Mouse (Mus musculus) T-helper 2 cell (primary cell): ENCODE measurements at regions not wholly inside any gene's neighbourhood (a gene's known extent, or its start where the extent isn't known, plus 50 kb on each side); places are given as distances from the start of the nearest gene placed in this dataset.

Source experiments
- in situ Hi-C: fragments of 300-600 bp; cut with MboI, MseI; formaldehyde crosslinking; loops from one replicate; pipeline ENCODE4 v1.15.1; 2025; ENCODE audit warnings: high pct_unique_total_duplicates

GRCm38 (mm10) chr2:10816374-10816773 lies 355.5 kb upstream of the Prkcq start:
- in situ Hi-C loops: no loop called here

GRCm38 (mm10) chr2:10825278-10826133 lies 346.4 kb upstream of the Prkcq start:
- in situ Hi-C loops: no loop called here

GRCm38 (mm10) chr2:10826134-10826767 lies 345.7 kb upstream of the Prkcq start:
- in situ Hi-C loops: no loop called here

- in situ Hi-C loops: loop anchor here (10.0 kb wide), 1 partner anchor 1735 kb away; no protein-coding TSS in a partner anchor
Measured at GRCm38 (mm10) chr2:10839976-10840375, 331.9 kb upstream of the Prkcq start.

GRCm38 (mm10) chr2:10861654-10862292 lies 310.1 kb upstream of the Prkcq start:
- in situ Hi-C loops: loop anchor here (5.0 kb wide), 1 partner anchor 41 kb away; no protein-coding TSS in a partner anchor

GRCm38 (mm10) chr2:10864451-10864850 lies 307.5 kb upstream of the Prkcq start:
- in situ Hi-C loops: loop anchor here (5.0 kb wide), 1 partner anchor 38 kb away; no protein-coding TSS in a partner anchor

GRCm38 (mm10) chr2:10874303-10874702 lies 297.6 kb upstream of the Prkcq start:
- in situ Hi-C loops: no loop called here

- in situ Hi-C loops: loop anchor here (5.0 kb wide), 1 partner anchor 40 kb away; no protein-coding TSS in a partner anchor
Measured at GRCm38 (mm10) chr2:10901926-10902325, 270.0 kb upstream of the Prkcq start.

- in situ Hi-C loops: no loop called here
Measured at GRCm38 (mm10) chr2:10919955-10920354, 252.0 kb upstream of the Prkcq start.

GRCm38 (mm10) chr2:10920686-10921485 lies 251.0 kb upstream of the Prkcq start:
- in situ Hi-C loops: no loop called here

- in situ Hi-C loops: no loop called here
Measured at GRCm38 (mm10) chr2:10921486-10922450, 250.1 kb upstream of the Prkcq start.

GRCm38 (mm10) chr2:10923984-10924383 lies 247.9 kb upstream of the Prkcq start:
- in situ Hi-C loops: no loop called here

- in situ Hi-C loops: no loop called here
Measured at GRCm38 (mm10) chr2:10925361-10925760, 246.5 kb upstream of the Prkcq start.

GRCm38 (mm10) chr2:10937405-10937804 lies 234.5 kb upstream of the Prkcq start:
- in situ Hi-C loops: no loop called here

GRCm38 (mm10) chr2:10965224-10965623 lies 206.7 kb upstream of the Prkcq start:
- in situ Hi-C loops: no loop called here

GRCm38 (mm10) chr2:10966891-10967290 lies 205.0 kb upstream of the Prkcq start:
- in situ Hi-C loops: no loop called here

- in situ Hi-C loops: no loop called here
Measured at GRCm38 (mm10) chr2:10969111-10969689, 202.7 kb upstream of the Prkcq start.

- in situ Hi-C loops: no loop called here
Measured at GRCm38 (mm10) chr2:10972051-10972450, 199.9 kb upstream of the Prkcq start.

GRCm38 (mm10) chr2:10978772-10979171 lies 193.1 kb upstream of the Prkcq start:
- in situ Hi-C loops: no loop called here

GRCm38 (mm10) chr2:10986101-10986500 lies 185.8 kb upstream of the Prkcq start:
- in situ Hi-C loops: no loop called here
